Mouse (Mus musculus) c-Kit-positive CD71-negative TER-119-negative erythroid progenitor cells, embryonic 14.5 days (primary cell): ENCODE results near the gene Hbb-bh2.
"Not testable (repeated sequence)": the region's sequence is repeated elsewhere in the genome, so short reads cannot be mapped to it uniquely, and the experiment has no call there.

ENCODE experiments used
- DNase-seq: peaks from one replicate; pipeline ENCODE4 v3.0.0-alpha.2; 2013; ENCODE audit warnings: low read depth

Hbb-bh2 gene

DNA sequence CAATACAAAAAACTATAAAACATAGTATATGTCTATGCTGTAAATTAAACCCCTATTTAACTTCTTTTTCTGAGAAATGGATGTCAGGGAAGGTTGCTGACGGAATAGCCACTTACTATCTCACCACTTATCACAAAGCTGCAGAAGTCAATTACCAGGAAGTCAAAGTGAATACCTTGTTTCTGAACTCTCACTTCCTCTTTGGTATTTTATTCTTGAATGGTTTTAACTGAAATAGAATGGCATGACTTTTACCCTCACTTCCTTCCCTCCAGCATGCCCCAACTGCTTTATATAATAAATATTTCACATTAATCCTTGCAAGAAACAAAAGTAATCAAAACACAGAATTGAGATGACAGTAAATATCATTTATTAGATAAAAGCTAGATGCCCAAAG, 28.1 kb downstream of the Hbb-bh2 start:
- DNase-seq, result no peak

DNA sequence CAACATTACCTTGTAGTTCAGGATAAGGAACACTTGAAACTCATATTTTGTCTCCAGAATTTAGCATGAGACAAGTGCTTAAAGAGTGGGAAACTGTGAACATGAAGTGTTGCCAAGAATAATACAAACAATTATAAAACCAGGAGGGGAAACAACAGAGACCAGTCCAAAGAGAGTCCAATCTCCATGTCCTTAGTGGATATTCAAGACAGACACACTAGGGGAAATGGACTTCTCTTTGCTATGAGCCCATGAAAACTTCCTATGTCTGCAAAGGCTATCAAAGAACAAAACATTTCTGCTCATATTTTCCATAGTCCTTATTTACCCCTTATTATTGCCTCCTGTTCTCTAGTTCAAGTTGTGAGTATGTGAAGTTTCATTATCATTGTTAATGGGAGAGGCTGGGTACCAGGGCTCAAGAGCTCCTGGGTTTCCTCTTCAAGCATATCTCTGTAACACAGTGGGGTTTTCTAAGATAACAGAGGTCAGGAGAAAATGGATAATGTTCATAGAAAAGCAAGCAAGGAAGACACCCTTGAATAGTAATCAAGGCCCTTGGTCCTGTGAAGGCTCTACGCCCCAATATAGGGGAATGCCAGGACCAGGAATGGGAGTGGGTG, 29.0 kb downstream of the Hbb-bh2 start:
- DNase-seq, result no peak

DNA sequence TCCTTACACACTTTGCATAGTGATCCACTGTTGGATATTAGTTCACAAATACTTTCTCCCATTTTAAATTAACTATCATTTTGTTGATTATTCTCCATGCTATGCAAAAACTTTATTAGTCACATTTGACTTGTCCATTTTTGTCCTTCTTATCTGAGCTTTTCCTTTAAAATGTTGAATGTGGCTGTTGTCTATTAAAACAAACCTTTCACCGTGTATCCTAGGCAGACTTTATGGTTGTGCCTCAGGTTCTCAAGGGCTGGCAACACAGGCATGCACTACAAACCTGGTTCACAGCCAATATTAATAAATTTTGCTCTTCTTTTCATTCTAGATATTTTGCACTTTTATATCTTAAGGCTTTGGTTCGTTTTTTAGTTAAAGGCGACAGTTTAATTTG, 29.6 kb downstream of the Hbb-bh2 start:
- DNase-seq, result no peak

DNA sequence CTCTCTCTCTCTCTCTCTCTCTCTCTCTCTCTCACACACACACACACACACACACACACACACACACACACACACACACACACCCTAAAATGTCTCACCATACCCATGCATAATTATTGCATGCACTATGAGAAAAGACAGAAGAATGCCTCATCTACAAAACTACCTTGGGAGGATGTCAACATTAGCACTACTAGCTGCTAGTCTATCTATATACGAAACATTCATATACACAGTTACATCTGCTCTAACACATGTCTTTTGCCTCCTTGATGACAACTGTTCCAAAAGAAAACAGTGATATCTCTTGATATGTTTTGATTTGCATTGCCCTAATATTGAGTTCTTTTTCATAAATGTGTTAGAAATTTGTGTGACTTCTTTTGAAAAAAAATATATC, 30.0 kb downstream of the Hbb-bh2 start:
- no peak for DNase-seq

DNA sequence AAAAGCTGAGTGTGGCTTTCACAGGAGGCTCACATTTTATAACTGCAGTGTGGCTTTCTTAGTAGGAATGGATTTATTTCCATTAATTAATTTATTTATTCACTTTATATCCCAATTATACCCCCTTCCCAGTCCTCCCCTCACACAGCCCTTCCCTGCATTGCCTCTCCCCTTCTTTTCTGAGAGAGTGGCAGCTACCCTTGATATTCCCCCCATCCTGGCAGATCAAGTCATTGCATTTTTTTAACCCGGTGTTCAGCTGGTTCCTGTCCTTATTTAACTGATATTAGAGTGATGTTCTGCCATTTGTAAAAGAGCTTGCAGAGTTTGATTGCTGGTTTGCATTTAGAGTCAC, 30.5 kb downstream of the Hbb-bh2 start:
- DNase-seq, result no peak

DNA sequence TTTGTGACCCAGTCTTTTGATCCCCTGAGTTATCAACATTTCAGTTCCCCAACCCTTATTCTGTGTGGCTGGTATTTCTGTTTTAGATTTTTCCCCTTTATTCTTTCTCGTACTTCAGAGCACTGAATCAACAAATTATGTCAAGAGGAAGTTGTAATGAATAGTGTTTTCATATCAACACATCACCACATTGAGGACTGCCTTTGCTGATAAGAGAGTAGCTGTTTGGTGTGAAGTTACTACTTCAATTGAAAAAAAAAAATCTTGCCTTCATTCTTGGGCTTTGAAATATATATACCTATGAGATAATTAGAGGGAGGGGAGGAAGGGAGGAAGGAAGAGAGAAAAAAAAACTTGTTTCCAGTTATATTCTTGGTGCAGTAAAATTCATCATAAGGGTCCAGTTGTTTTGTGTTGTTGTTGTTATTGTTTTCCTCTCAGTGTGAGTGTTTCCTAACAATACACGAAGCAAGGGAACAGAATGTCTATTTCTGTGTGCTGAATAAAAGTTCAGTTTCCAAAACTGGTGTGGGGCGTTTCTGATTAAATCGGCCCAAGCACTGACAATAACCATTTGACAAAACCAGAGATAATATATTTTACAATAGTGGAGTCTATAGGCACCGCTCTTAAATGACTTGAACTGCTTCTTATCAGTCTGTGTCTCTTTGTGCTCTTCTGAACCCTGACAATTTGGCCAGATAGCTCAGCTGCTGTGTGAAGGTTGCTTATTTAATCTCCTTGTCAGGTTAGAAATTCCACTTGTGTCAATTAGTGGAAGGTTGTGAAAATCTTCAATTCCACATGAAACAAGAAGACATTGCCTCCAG, 31.1 kb downstream of the Hbb-bh2 start:
- no peak for DNase-seq

DNA sequence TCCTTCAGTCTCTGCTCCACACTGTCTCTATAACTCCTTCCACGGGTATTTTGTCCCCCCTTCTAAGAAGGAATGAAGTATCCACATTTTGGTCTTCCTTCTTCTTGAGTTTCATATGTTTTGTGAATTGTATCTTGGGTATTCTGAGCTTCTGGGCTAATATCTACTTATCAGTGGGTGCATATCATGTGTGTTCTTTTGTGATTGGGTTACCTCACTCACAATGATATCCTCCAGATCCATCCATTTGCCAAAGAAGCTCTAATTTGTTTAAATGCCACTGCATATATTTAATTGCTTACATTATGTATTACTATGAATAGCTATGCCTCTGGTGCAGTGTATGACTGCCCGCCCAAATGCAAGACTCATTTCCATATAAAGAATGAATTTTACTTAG, 32.2 kb downstream of the Hbb-bh2 start:
- DNase-seq, result not testable (repeated sequence)

DNA sequence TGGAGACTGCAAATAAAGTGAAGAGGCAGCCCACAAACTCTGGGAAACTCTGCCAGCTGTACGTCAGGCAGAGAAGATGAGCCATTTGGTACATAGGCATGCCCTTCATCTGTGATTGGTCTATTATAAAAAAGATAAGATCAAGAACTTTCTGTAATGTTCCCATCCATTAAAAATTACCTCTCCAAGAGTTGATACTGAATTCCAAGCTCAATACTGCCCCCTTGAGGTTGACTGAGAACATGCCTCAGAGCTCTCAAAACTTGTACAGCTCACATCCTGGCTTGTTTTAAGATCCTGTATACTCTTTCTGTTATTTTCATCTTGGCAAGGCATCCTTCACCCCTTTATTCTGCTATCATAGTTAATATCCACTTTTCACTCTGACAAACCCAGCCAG, 33.5 kb downstream of the Hbb-bh2 start:
- no peak for DNase-seq

DNA sequence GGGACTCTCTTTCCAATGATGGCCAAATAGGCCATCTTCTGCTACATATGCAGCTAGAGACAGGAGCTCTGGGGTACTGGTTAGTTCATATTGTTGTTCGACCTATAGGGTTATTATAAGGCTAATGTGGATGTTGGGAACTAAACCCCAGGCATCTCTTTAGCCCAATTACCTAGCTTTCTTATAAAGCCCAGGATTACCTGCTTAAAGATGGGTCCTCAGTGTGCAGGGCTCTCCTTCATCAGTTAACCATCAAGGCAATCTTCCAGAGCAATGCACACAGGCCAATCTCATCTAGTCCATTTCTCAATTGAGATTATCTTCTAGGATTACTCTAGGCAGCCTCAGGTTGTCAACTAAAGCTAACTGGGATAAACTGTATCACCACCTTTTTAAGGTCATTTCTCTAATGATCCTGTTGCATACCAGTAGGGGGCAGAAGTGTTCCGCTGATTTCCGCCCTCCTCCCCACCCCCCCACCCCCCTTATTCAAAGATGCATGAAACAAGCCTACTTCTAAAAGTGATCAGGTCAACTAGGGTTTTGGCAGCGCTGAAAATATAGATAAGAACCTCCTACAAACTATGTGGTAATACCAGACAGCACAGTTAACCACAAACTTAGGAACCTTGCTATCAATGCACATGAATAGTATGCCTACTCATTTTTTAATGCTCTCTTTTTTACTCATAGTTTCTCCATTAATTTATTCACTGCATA, 47.5 kb downstream of the Hbb-bh2 start:
- no peak for DNase-seq

DNA sequence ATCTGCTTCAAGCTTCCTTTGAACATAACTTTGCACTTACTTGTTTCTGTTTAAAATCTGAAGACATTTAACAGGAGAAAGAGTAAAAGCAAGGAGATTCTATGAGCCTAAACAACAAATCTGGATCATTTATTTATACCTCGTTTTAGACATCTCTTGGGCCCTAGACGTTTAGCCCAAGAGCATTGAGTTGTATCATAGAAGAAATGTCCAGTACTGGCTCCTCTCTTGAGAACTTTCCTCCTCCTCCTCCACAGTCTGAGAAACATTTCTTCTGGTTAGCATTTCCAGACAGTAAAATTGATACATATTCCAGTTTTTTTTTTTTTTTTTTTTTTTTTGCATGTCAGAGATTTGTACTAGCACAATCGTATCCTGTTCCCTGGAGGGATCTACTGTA, 48.6 kb downstream of the Hbb-bh2 start, which contains the start of gene Olfr67:
Gene Olfr67 (minus strand): TSS at position 101 of the 400 bp plus-strand sequence.
- DNase-seq, result no peak
